Mouse (Mus musculus) right cerebral cortex, adult 2 months (tissue): ENCODE measurements around the gene Fancd2os.

Experiments
- DNase-seq, 2 experiments: peaks; one replicate each; pipeline ENCODE4 v3.0.0; 2021 to 2022; ENCODE audit warnings: low spot score in 2 of 2

Fancd2os gene

DNA sequence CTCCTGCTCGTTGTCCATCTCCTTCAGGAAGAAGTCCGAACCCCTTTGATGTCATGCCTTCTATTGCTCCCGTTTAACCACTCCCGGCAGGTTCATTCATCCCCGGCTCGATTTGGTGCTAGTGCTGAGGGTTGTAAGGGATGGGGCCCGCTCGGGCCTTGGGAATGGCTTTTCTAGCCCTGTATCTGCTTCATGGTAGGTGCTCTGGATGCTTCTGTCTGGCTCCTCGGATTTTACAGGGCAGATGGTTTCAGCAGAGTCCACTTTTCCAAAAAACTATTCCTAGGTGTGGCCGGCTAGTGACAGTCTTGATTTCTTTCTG lies 4.7 kb upstream of the Fancd2os start:
- DNase-seq: peak in 1 of 2 experiments; percentile 70

GRCm38 (mm10) chr6:113604432-113605223 lies 4.1 kb upstream of the Fancd2os start, which contains the start of gene Brk1:
Gene Brk1, plus strand, starts transcription at chr6:113604772.
- peak; percentile 89 to 92 for DNase-seq

DNA sequence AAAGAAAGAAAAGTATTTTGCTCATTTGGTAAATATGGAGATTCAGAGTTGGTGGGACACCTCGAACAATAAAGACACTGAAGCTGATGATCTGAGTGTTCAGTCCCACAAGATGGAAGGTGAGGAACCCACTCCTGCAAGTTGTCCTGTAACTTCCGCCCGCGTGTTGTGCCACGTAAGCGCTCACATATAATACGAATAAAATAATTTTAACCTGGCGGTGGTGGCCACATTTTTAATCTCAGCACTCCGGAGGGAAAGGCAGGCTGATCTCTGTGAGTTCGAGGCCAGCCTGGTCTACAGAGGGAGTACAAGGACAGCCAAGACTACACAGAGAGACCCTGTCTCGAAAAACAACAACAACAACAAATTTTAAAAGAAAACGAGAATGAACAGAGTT lies 3.5 kb upstream of the Fancd2os start:
- DNase-seq: no peak

DNA sequence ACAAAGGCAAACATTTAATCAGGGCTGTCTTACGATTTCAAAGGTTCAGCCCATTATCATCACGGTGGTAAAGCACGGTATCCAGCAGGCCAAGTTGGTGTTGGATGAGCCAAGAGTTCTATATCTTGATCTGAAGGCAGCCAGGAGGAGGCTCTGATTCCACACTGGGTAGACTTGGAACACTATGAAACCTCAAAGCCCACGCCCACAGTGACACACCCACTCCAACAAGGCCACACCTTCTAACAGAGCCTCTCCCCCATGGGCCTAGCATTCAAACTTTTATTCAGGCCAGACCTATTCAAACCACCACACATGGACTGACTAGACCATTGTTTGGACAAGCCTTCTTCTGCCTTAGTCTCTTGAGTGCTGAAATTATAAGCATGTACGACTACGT lies 2.3 kb upstream of the Fancd2os start:
- no peak for DNase-seq

DNA sequence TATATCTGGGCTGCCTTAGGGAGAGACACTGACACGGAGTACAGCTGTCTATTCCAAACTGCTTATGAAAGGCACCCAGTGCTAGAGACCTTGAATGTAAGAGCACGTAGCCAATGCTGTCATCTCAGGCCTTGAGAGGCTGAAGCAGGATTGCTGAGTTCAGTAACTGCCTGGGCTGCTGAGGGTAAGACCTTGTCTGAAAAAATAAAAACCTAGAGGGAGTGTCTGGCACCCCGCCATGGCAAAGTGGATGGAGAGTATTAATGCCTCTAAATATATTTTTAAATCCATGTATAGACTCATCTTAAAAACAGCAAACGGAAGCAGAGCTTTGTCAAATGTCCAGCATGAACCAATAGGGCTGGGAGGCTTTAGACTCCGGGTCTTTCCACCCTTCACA lies 682 bp downstream of the Fancd2os start:
- no peak for DNase-seq

- DNase-seq: no peak
These were observed 2.6 kb downstream of the Fancd2os start for GRCm38 (mm10) chr6:113597945-113598344.

GRCm38 (mm10) chr6:113592637-113593036 lies 7.9 kb downstream of the Fancd2os start:
- no peak for DNase-seq

DNA sequence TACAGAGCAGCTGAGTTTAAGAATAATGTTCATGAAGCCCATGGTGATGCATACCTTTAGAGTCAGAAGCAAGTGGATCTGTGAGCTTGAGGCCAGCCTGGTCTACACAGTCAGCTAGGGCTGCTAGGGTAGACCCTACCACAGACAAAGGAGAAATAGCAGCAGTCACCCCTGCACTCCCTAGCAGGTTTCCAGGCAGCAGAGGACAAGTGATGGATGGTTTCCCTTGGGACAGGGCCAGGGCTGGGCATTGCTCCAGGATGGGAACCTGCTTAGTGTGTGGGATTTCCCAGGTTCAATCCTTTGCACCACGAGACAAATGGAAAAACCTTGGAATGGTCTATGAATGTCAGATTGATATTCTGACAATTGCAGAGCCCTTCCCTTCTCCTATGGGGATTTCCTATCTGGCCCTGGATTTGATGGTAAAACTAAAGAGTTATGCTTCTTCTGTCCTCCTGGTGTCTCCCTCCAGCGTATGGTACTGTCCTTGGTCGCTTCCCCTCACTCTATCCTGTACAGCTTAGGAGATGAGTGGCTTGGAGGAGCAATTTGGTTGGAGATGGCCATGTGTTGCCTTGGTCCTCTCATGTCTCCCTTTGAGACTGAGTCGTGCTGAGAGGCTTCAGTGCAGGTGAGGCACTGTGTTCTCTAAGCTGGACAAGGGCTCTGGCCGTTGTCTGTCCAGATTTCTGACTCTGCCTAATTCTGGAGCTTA lies 13.9 kb downstream of the Fancd2os start:
- DNase-seq: no peak

- peak in 1 of 2 experiments; percentile 32 for DNase-seq
These were observed 15.4 kb downstream of the Fancd2os start for GRCm38 (mm10) chr6:113585065-113585464.

DNA sequence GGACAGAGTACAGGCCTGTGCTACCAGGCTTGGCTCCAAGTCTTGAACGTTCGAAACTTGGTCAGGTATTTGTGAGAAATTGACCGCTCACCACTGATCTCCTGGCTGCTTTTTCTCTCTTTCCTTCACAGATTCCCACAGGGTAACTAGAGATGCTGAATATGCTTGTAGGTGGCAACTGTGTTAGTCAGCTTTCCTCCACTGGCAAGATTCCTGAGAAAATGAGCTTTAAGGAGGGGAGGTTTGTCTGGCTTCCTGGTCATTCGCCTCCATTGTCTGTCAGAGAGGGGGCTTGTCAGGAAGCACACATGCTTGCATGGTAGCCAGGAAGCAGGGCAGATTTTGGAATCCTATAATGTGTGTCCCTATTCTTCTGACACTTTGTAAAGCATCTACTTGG lies 17.5 kb downstream of the Fancd2os start:
- DNase-seq: peak; percentile 26 to 33

- DNase-seq: no peak
These were observed 21.2 kb downstream of the Fancd2os start for GRCm38 (mm10) chr6:113579306-113579705.

DNA sequence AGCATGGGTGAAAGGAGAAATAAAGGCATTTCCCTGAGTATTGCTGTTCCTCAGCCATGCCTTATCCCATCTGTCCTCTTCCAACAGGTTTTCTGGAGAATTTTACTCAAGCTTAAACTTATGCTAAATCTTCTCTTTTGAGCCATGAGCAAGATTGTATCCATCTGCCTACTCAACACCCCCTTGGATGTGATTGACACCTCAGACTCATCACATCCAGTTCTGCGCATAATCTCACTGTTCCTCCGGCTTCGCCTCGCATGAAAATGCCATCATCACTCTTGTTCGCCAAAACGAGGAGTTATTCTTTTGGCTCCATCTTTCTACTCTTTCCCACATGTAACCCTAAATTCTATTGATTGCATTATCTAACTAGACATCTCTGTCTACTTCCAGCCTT lies 24.5 kb downstream of the Fancd2os start:
- peak; percentile 46 to 61 for DNase-seq

- no peak for DNase-seq
These were observed 36.0 kb downstream of the Fancd2os start for GRCm38 (mm10) chr6:113564557-113564956.

GRCm38 (mm10) chr6:113559736-113560135 lies 40.8 kb downstream of the Fancd2os start:
- DNase-seq: peak in 1 of 2 experiments; percentile 7
